8 mouse cellular contexts compared by ENCODE assay signal in genomic region chr2:103760906-103761716, GRCm38 (mm10). TPM values are rescaled to one million over a fixed set of nuclear protein-coding genes. Genes with fewer than 3 reads are reported as not detected.
DNase-seq lines count a peak whose midpoint lies in the region; ATAC-seq lines count a peak whose summit lies in the region.

Nat10 (minus strand) TSS chr2:103761270.

- H3K4me3 ChIP-seq in brown adipose tissue, adult 24 weeks (ENCODE audit: insufficient read depth, low read depth, low read length), result peak within 1 kb of the TSS; percentile 72
- peak within 1 kb of the TSS; percentile 79 for H3K4me3 ChIP-seq in heart, embryonic 13.5 days
- peak within 1 kb of the TSS; percentile 79 for H3K4me3 ChIP-seq in liver, embryonic 12.5 days
- H3K4me3 ChIP-seq in stomach, embryonic 15.5 days (replicated peaks), result peak within 1 kb of the TSS; percentile 89

- under 1% methylated on average over 47 of the region's 47 CpGs for WGBS in heart, embryonic 13.5 days
- under 1% methylated on average over 47 of the region's 47 CpGs for WGBS in liver, embryonic 12.5 days (ENCODE audit: insufficient replicate concordance)
- under 1% methylated on average over 47 of the region's 47 CpGs for WGBS in stomach, embryonic 15.5 days

- peak within 1 kb of the TSS; percentile 11 for H3K27ac ChIP-seq in brown adipose tissue, adult 24 weeks (replicated peaks; ENCODE audit: low read depth, low read length)
- peak within 1 kb of the TSS; percentile 76 for H3K27ac ChIP-seq in heart, embryonic 13.5 days (replicated peaks)
- H3K27ac ChIP-seq in liver, embryonic 12.5 days, result peak within 1 kb of the TSS; percentile 80
- H3K27ac ChIP-seq in stomach, embryonic 15.5 days, result peak within 1 kb of the TSS; percentile 82

- H3K36me3 ChIP-seq in heart, embryonic 13.5 days, result peaks cover 34% of the 10 kb centered on the region
- peaks cover 32% of the 10 kb centered on the region for H3K36me3 ChIP-seq in liver, embryonic 12.5 days
- peaks cover 17% of the 10 kb centered on the region for H3K36me3 ChIP-seq in stomach, embryonic 15.5 days

- peak; percentile 100 for DNase-seq in CD4-positive, CD25-positive, alpha-beta regulatory T cell, adult 2 months (ENCODE audit: low read depth, low spot score)
- peak; percentile 69 for DNase-seq in fat pad, adult 2 months (ENCODE audit: extremely low read depth, low read depth, low spot score)
- DNase-seq in kidney, postnatal 10 days, result peak; percentile 99
- peak; percentile 99 for DNase-seq in natural killer cell, adult 2 months (ENCODE audit: low spot score in 2 of 2)

- peak within 1 kb of the TSS; percentile 92 for H3K4me2 ChIP-seq in heart, embryonic 13.5 days
- H3K4me2 ChIP-seq in liver, embryonic 12.5 days, result peak within 1 kb of the TSS; percentile 77
- H3K4me2 ChIP-seq in stomach, embryonic 15.5 days, result peak within 1 kb of the TSS; percentile 78

- ATAC-seq in heart, embryonic 13.5 days (ENCODE audit: extremely low read depth, insufficient number of reproducible peaks, low FRiP score, low TSS enrichment), result peak; percentile 93
- peak; percentile 92 for ATAC-seq in liver, embryonic 12.5 days
- peak; percentile 94 for ATAC-seq in stomach, embryonic 15.5 days (ENCODE audit: insufficient read depth, low FRiP score, low read depth)

- no peaks in the 10 kb centered on the region for H3K27me3 ChIP-seq in heart, embryonic 13.5 days (replicated peaks)
- H3K27me3 ChIP-seq in liver, embryonic 12.5 days (replicated peaks), result no peaks in the 10 kb centered on the region
- no peaks in the 10 kb centered on the region for H3K27me3 ChIP-seq in stomach, embryonic 15.5 days (replicated peaks)

- H3K4me1 ChIP-seq in brown adipose tissue, adult 24 weeks (ENCODE audit: control insufficient read depth, insufficient read depth, insufficient read length, low read length), result no peaks in the 10 kb centered on the region
- H3K4me1 ChIP-seq in heart, embryonic 13.5 days, result peaks cover 21% of the 10 kb centered on the region
- H3K4me1 ChIP-seq in liver, embryonic 12.5 days, result peaks cover 29% of the 10 kb centered on the region
- peaks cover 9% of the 10 kb centered on the region for H3K4me1 ChIP-seq in stomach, embryonic 15.5 days

- no peaks in the 10 kb centered on the region for H3K9me3 ChIP-seq in heart, embryonic 13.5 days
- no peaks in the 10 kb centered on the region for H3K9me3 ChIP-seq in liver, embryonic 12.5 days (replicated peaks)
- no peaks in the 10 kb centered on the region for H3K9me3 ChIP-seq in stomach, embryonic 15.5 days

- peak within 1 kb of the TSS; percentile 82 for H3K9ac ChIP-seq in heart, embryonic 13.5 days
- peak within 1 kb of the TSS; percentile 76 for H3K9ac ChIP-seq in liver, embryonic 12.5 days
- peak within 1 kb of the TSS; percentile 61 for H3K9ac ChIP-seq in stomach, embryonic 15.5 days

RNA-seq across cellular contexts. Expression of gene Nat10, which starts in this region (rescaled TPM):
- polyA plus RNA-seq in brown adipose tissue, adult 24 weeks (2012; ENCODE audit: insufficient read depth, insufficient read length, missing spikeins), result 4.7 and 6.9 TPM in 2 replicates
- polyA plus RNA-seq in heart, embryonic 13.5 days (2015; fragmentation: Nextera tagmentation; extraction: Ambion mirVana), result 15.8 and 16.1 TPM in 2 replicates
- polyA plus RNA-seq in liver, embryonic 12.5 days (2016; fragmentation: Nextera tagmentation; extraction: Ambion mirVana), result 35.0 and 35.3 TPM in 2 replicates
- polyA plus RNA-seq in stomach, embryonic 15.5 days (2015; fragmentation: Nextera tagmentation; extraction: Ambion mirVana), result 25.0 and 27.6 TPM in 2 replicates

Comparison
In these comparisons a context has a peak if more than half of its experiments do, and no peak if none do; other contexts are left out.
1. Peak in every context shown above with its lines: DNase-seq, ATAC-seq, H3K4me3 ChIP-seq and H3K27ac ChIP-seq.
2. H3K27ac ChIP-seq: peak in every context shown above with its lines; median percentile 82 in stomach, embryonic 15.5 days; 80 in liver, embryonic 12.5 days; 76 in heart, embryonic 13.5 days; 11 in brown adipose tissue, adult 24 weeks.